Mouse (Mus musculus) small intestine, adult 2 months (tissue): ENCODE data around the gene Krt16.

ENCODE experiments used
- CTCF ChIP-seq: fragments of 200-500 bp; IDR thresholded peaks from 2 replicates; pipeline ENCODE4 v1.5.1; 2012; ENCODE audit warnings: low read depth, mild to moderate bottlenecking, control low read depth, inconsistent platforms, low read length, moderate library complexity, mixed read lengths; ENCODE audit not compliant: insufficient replicate concordance, insufficient read length; ENCODE audit errors: extremely low read depth
- POLR2A ChIP-seq: fragments of 200-500 bp; IDR thresholded peaks from 2 replicates; pipeline ENCODE4 v1.6.1; 2012; ENCODE audit warnings: low read depth, mild to moderate bottlenecking, control low read depth, inconsistent platforms, low read length, moderate library complexity

GRCm38 (mm10) chr11:100221741-100222140 is 27.0 kb downstream of the Krt16 start:
- TF ChIP-seq POLR2A (no peak), CTCF (no peak)
